8 mouse cellular contexts compared by ENCODE assay signal in genomic region chr16:91767165-91767701, GRCm38 (mm10). TPM values are rescaled to one million over a fixed set of nuclear protein-coding genes. Genes with fewer than 3 reads are reported as not detected.
A peak's percentile ranks its signal among the peaks of the same experiment; 100 is the strongest.
DNase-seq lines count a peak whose midpoint lies in the region; ATAC-seq lines count a peak whose summit lies in the region.

No protein-coding gene starts in this region.

- ATAC-seq in CD4-positive, CD25-positive, alpha-beta regulatory T cell, adult 4 months: no peak

- DNase-seq in kidney, adult 8-10 months: peak; percentile 41 to 53
- DNase-seq in kidney, postnatal 10 days: no peak
- peak; percentile 76 for DNase-seq in Muller cell, postnatal 12 days (ENCODE audit: inconsistent ontology term)
- DNase-seq in cerebellum, adult 11-12 months: peak; percentile 89
- DNase-seq in heart, adult 9 months (ENCODE audit: low spot score in 2 of 2): peak; percentile 55 to 77
- no peak for DNase-seq in frontal cortex, postnatal 10 days (ENCODE audit: low spot score in 2 of 2)
- no peak for DNase-seq in embryo, embryonic 9.5 days (ENCODE audit: extremely low spot score)

RNA-seq across cellular contexts. Expression of gene Itsn1, which starts 38.2 kb away (rescaled TPM):
- polyA plus RNA-seq in CD4-positive, CD25-positive, alpha-beta regulatory T cell, adult 4 months (2017; shearing (Covaris generic)): 1 to 10 TPM; 2.1 to 2.4 TPM

RNA-seq across cellular contexts. Expression of gene Cryzl1, which starts 38.5 kb away (rescaled TPM):
- polyA plus RNA-seq in CD4-positive, CD25-positive, alpha-beta regulatory T cell, adult 4 months (2017; shearing (Covaris generic)): 10 to 100 TPM; 65.7 to 82.1 TPM

Comparison
In these comparisons a context has a peak if more than half of its experiments do, and no peak if none do; other contexts are left out.
1. DNase-seq: peak in kidney, adult 8-10 months (2 of 2), Muller cell, postnatal 12 days (single experiment), cerebellum, adult 11-12 months (single experiment) and heart, adult 9 months (2 of 2); none in kidney, postnatal 10 days (single experiment), frontal cortex, postnatal 10 days (0 of 2) and embryo, embryonic 9.5 days (single experiment).